Mouse (Mus musculus): ENCODE data around the gene Ccdc189. TPM values are rescaled to one million over a fixed set of nuclear protein-coding genes. Genes with fewer than 3 reads are reported as not detected.
"Not testable (repeated sequence)": the region's sequence is repeated elsewhere in the genome, so short reads cannot be mapped to it uniquely, and the experiment has no call there.

Ccdc189 gene
- polyA plus RNA-seq (2015; fragmentation: Nextera tagmentation; extraction: Ambion mirVana): 5.9 and 6.5 TPM in 2 replicates

DNA sequence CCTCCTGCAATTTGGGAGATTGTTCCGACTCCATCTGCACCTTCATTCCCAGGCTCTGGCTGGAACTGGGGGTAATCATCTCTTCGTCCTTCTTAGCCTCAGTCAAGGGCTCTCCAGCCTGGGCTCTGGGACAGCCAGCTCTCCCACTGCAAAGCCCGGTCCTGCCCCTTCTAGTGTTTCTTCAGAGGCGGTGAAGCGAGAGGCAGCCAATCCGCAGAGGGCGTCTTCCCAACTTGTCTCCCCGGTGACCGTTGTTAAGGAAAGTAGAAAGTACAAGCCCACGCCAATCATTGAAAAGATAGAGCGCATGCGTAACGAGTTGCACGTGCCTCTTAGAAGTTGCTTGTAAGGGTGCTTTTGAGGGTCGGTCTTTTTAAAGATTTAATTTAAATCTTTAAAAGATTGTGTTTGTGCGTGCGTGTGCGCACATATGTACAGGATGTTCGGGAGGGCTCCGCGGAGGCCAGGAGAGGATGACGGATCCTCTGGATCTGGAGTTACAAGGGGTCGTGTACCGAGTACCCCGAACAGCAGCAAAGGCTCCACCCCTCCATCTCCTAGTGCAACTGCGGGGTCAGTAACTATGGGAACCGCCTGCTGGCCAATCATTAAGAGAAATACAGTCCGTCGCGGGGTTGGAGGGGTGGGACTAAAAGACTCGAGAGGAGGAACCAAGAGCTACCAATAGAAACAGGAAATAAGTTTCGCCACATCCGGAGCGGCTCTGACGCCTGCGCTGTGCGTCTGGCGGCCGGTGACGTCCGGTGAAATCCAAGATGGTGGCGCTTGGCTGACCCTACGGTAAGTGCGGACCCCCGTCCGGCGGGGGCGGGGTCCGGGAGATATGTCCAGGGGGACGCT, at the start of gene Ccdc189, which contains the start of gene Rnf40:
TSS of gene Ccdc189 (minus strand) at position 585 of the 861 bp plus-strand sequence.
TSS of gene Rnf40 (plus strand) at position 757 of the 861 bp plus-strand sequence.
- under 1% methylated on average over 50 of the region's 50 CpGs for WGBS (ENCODE audit: insufficient replicate concordance)
- ATAC-seq (ENCODE audit: low read depth): peak; percentile 91
- Histone ChIP-seq H3K4me3 (ENCODE audit: low read depth, low read length) (peak within 1 kb of the TSS; percentile 92), H3K27me3 (ENCODE audit: control insufficient read depth, insufficient read depth, low read depth, low read length) (no peaks in the 10 kb centered on the region), H3K27ac (ENCODE audit: low read length) (peak within 1 kb of the TSS; percentile 72), H3K4me1 (ENCODE audit: control insufficient read depth, low read depth, low read length) (peaks cover 38% of the 10 kb centered on the region), H3K9me3 (replicated peaks; ENCODE audit: control insufficient read depth, low read length) (no peaks in the 10 kb centered on the region), H3K36me3 (ENCODE audit: control insufficient read depth, insufficient read depth) (peaks cover 33% of the 10 kb centered on the region), H3K4me2 (ENCODE audit: low read depth, low read length) (peak within 1 kb of the TSS; percentile 97), H3K9ac (ENCODE audit: low read depth, low read length) (peak within 1 kb of the TSS; percentile 92)

DNA sequence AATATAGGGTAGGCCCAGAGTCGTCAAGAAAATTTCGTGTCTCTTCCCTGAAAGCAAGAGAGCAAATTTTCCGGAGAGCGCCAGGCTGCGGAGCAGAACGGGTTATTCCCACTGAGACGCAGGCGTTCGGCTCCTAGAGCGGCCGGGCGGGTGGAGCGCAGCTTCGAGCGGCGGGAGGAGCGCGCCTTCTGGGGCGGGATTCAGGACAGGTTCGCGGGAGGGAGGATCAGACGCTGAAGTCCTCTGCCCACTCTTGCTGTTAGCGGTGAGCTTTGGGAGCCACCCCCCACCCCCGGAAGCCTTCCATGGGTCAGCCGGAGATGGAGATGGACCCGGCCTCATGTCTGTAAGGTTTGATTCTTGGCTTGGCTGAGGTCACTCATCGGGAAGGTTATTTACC, 48.6 kb upstream of the Ccdc189 start:
- peak; percentile 64 for ATAC-seq (ENCODE audit: low read depth)
- Histone ChIP-seq H3K4me1 (ENCODE audit: control insufficient read depth, low read depth, low read length) (no peaks in the 10 kb centered on the region), H3K9ac (ENCODE audit: low read depth, low read length) (peak overlapping the region; percentile 11; the same call in 1 of the 2 replicates), H3K4me3 (ENCODE audit: low read depth, low read length) (peak overlapping the region; percentile 49), H3K36me3 (ENCODE audit: control insufficient read depth, insufficient read depth) (no peaks in the 10 kb centered on the region), H3K27ac (ENCODE audit: low read length) (no peak overlapping the region), H3K27me3 (ENCODE audit: control insufficient read depth, insufficient read depth, low read depth, low read length) (peaks cover 26% of the 10 kb centered on the region), H3K4me2 (ENCODE audit: low read depth, low read length) (peak overlapping the region; percentile 32), H3K9me3 (replicated peaks; ENCODE audit: control insufficient read depth, low read length) (no peaks in the 10 kb centered on the region)
- 1% methylated on average over 24 of the region's 27 CpGs for WGBS (ENCODE audit: insufficient replicate concordance)

DNA sequence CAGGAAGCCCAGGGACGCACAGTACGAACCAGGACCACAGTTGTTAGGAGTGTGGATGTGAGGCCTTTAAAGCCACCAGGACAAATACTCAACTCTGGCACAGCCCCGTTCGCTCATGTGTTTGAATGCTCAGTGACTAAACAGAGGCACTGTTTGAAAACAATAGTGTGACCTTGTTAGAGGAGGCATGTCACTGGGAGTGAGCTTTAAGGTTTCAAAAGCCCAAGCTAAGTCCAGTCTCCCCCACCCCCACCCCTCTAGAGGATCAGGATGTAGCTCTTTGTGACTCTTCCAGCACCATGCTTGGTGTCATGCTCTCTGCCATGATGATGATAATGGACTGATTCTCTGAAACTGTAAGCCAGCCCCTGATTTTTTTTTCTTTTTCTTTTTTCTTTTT, 43.0 kb upstream of the Ccdc189 start:
- Histone ChIP-seq H3K9ac (ENCODE audit: low read depth, low read length) (no peak overlapping the region), H3K36me3 (ENCODE audit: control insufficient read depth, insufficient read depth) (no peaks in the 10 kb centered on the region), H3K27me3 (ENCODE audit: control insufficient read depth, insufficient read depth, low read depth, low read length) (peaks cover 9% of the 10 kb centered on the region), H3K4me3 (ENCODE audit: low read depth, low read length) (no peak overlapping the region), H3K4me2 (ENCODE audit: low read depth, low read length) (no peak overlapping the region), H3K27ac (ENCODE audit: low read length) (no peak overlapping the region), H3K4me1 (ENCODE audit: control insufficient read depth, low read depth, low read length) (peaks cover 6% of the 10 kb centered on the region), H3K9me3 (replicated peaks; ENCODE audit: control insufficient read depth, low read length) (no peaks in the 10 kb centered on the region)
- WGBS (ENCODE audit: insufficient replicate concordance): 82% methylated on average over 4 of the region's 4 CpGs
- ATAC-seq (ENCODE audit: low read depth): no peak

DNA sequence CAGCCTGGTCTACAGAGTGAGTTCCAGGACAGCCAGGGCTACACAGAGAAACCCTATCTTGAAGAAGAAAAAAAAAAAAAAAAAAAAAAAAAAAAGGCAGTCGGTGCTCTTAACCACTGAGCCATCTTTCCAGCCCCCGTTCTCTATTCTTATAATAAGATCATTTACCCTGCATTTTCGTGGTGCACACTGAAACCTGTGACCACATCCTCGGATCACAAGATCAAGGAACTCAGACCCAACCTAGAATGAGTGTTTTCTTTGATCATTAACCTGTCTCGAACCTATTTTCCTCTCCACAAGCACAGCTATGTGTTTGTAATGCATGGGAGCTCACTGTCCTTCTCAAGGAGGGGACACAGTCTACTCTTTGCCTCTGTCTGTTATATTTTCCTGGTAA, 40.3 kb upstream of the Ccdc189 start:
- no peak for ATAC-seq (ENCODE audit: low read depth)
- H3K36me3 ChIP-seq (ENCODE audit: control insufficient read depth, insufficient read depth): no peaks in the 10 kb centered on the region
- H3K27ac ChIP-seq (ENCODE audit: low read length): no peak overlapping the region
- no peak overlapping the region for H3K4me2 ChIP-seq (ENCODE audit: low read depth, low read length)
- H3K4me3 ChIP-seq (ENCODE audit: low read depth, low read length): no peak overlapping the region
- no peaks in the 10 kb centered on the region; the same call in 1 of the 2 replicates for H3K9me3 ChIP-seq (replicated peaks; ENCODE audit: control insufficient read depth, low read length)
- peaks cover 11% of the 10 kb centered on the region for H3K4me1 ChIP-seq (ENCODE audit: control insufficient read depth, low read depth, low read length)
- H3K9ac ChIP-seq (ENCODE audit: low read depth, low read length): no peak overlapping the region
- 70% methylated on average over 5 of the region's 5 CpGs for WGBS (ENCODE audit: insufficient replicate concordance)
- H3K27me3 ChIP-seq (ENCODE audit: control insufficient read depth, insufficient read depth, low read depth, low read length): no peaks in the 10 kb centered on the region

DNA sequence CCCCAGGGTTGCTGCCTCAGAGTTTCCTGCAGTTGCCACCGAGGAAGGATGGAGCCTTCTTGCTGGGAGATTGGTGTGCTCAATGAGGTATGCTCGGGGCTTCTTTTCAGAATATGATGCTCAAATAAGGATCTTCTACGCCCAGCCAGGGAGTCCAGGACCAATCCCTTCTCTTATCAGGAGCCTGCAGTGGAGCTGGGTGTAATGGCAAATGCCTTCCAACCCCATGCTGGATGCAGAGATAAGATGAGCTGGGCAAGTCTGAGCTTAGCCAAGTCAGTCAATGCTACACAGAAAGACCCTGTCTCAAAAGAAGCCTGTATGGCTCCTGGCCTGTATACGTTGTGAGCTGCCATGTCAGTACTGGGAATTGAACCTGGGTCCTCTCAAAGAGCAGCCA, 38.1 kb upstream of the Ccdc189 start:
- peak overlapping the region; percentile 42 for H3K4me3 ChIP-seq (ENCODE audit: low read depth, low read length)
- no peaks in the 10 kb centered on the region for H3K27me3 ChIP-seq (ENCODE audit: control insufficient read depth, insufficient read depth, low read depth, low read length)
- peak; percentile 100 for ATAC-seq (ENCODE audit: low read depth)
- H3K27ac ChIP-seq (ENCODE audit: low read length): peak overlapping the region; percentile 83
- H3K9ac ChIP-seq (ENCODE audit: low read depth, low read length): peak overlapping the region; percentile 41
- WGBS (ENCODE audit: insufficient replicate concordance): 32% methylated on average over 4 of the region's 4 CpGs
- H3K9me3 ChIP-seq (replicated peaks; ENCODE audit: control insufficient read depth, low read length): no peaks in the 10 kb centered on the region; the same call in 1 of the 2 replicates
- peaks cover 11% of the 10 kb centered on the region for H3K4me1 ChIP-seq (ENCODE audit: control insufficient read depth, low read depth, low read length)
- H3K36me3 ChIP-seq (ENCODE audit: control insufficient read depth, insufficient read depth): no peaks in the 10 kb centered on the region
- H3K4me2 ChIP-seq (ENCODE audit: low read depth, low read length): peak overlapping the region; percentile 65

DNA sequence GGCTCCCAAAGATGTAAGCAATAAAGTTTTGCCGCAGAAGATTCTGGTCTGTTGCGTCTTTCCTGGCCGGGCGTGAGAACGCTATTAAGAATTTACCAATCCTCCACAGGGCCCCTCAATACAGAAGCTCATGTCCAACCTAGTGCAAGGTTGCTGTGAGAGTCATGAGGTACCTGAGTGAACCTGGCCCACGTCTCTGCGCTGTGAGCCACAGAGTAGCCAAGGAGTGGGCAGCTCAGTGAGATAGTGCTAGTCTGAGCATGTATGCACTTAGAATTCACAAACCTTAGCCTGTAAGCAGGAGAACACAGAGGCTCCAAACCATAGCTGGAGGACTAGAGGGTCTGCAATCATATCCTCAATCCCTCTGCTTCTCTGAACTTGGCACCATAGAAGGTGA, 37.6 kb upstream of the Ccdc189 start:
- H3K36me3 ChIP-seq (ENCODE audit: control insufficient read depth, insufficient read depth): no peaks in the 10 kb centered on the region
- ATAC-seq (ENCODE audit: low read depth): no peak
- H3K4me2 ChIP-seq (ENCODE audit: low read depth, low read length): peak overlapping the region; percentile 65
- 95% methylated on average over 7 of the region's 7 CpGs for WGBS (ENCODE audit: insufficient replicate concordance)
- H3K9me3 ChIP-seq (replicated peaks; ENCODE audit: control insufficient read depth, low read length): no peaks in the 10 kb centered on the region; the same call in 1 of the 2 replicates
- peaks cover 11% of the 10 kb centered on the region for H3K4me1 ChIP-seq (ENCODE audit: control insufficient read depth, low read depth, low read length)
- peak overlapping the region; percentile 42 for H3K4me3 ChIP-seq (ENCODE audit: low read depth, low read length)
- no peaks in the 10 kb centered on the region for H3K27me3 ChIP-seq (ENCODE audit: control insufficient read depth, insufficient read depth, low read depth, low read length)
- H3K9ac ChIP-seq (ENCODE audit: low read depth, low read length): peak overlapping the region; percentile 41
- H3K27ac ChIP-seq (ENCODE audit: low read length): peak overlapping the region; percentile 83

DNA sequence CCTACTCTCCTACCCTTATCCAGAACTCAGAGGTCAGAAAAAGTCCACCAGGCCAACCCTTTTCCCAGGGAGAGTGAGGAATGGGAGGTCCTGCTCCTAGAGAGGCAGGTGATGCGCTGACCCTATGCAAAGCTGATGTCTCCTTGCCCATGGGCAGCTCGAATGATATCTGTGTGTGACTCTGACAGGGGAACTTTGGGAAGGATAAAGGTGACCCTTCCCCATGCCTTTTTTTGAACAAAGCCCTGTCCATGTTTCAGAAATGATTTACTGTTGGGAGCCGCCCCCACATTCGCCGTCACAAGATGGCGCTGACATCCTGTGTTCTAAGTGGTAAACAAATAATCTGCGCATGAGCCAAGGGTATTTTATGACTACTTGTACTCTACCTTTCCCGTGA, 30.0 kb upstream of the Ccdc189 start:
- H3K27ac ChIP-seq (ENCODE audit: low read length); H3K4me2 ChIP-seq (ENCODE audit: low read depth, low read length); H3K36me3 ChIP-seq (ENCODE audit: control insufficient read depth, insufficient read depth); H3K4me3 ChIP-seq (ENCODE audit: low read depth, low read length); ATAC-seq (ENCODE audit: low read depth); H3K9me3 ChIP-seq (replicated peaks; ENCODE audit: control insufficient read depth, low read length); H3K9ac ChIP-seq (ENCODE audit: low read depth, low read length): not testable (repeated sequence)
- peaks cover 14% of the 10 kb centered on the region for H3K27me3 ChIP-seq (ENCODE audit: control insufficient read depth, insufficient read depth, low read depth, low read length)
- 76% methylated on average over 7 of the region's 8 CpGs for whole genome bisulfite sequencing (ENCODE audit: insufficient replicate concordance)
- peaks cover 10% of the 10 kb centered on the region for H3K4me1 ChIP-seq (ENCODE audit: control insufficient read depth, low read depth, low read length)

DNA sequence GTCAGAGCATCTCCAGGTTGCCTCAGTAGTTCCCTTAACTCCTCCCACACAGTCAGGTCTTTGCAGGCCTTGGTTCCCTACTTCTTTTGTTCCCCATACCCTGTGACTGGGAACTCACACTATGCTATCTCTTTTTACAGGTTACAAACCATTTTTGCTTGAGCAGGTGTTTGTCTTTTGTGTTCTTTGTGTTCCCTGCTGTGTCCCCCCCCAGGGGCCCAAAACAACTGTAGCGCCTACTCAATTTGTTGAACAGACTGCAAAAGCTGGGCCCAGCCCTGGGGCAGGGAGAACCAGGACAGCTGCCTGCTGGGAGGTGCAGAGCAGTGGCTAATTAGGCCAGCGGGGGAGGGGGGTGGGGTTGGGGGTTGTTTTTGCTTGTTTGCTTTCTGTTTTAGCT, 29.6 kb upstream of the Ccdc189 start:
- Histone ChIP-seq H3K27me3 (ENCODE audit: control insufficient read depth, insufficient read depth, low read depth, low read length) (peaks cover 14% of the 10 kb centered on the region), H3K27ac (ENCODE audit: low read length) (no peak overlapping the region), H3K4me2 (ENCODE audit: low read depth, low read length) (no peak overlapping the region), H3K9ac (ENCODE audit: low read depth, low read length) (no peak overlapping the region), H3K4me1 (ENCODE audit: control insufficient read depth, low read depth, low read length) (peaks cover 10% of the 10 kb centered on the region), H3K9me3 (replicated peaks; ENCODE audit: control insufficient read depth, low read length) (no peaks in the 10 kb centered on the region), H3K36me3 (ENCODE audit: control insufficient read depth, insufficient read depth) (no peaks in the 10 kb centered on the region), H3K4me3 (ENCODE audit: low read depth, low read length) (no peak overlapping the region)
- WGBS (ENCODE audit: insufficient replicate concordance): 82% methylated on average over 2 of the region's 2 CpGs
- no peak for ATAC-seq (ENCODE audit: low read depth)

DNA sequence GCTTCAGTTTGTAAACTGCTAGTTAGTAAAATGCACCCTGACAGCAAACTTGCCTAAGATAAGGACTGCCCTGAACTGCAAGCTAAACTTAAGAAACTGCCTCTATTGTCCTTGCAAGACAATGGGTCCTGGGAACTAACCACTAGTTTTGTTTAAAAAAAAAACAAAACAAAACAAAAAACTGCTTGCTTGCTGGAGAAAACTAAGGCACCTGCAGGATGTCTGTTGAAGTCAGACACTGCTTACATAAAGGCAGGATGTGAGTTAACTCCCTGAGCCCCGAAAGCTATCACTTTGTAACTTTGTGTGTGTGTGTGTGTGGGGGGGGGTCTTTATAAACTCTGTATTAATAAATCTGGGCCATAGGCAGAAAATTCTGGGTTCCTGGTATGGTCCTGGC, 28.5 kb upstream of the Ccdc189 start:
- Histone ChIP-seq H3K4me1 (ENCODE audit: control insufficient read depth, low read depth, low read length) (peaks cover 10% of the 10 kb centered on the region), H3K36me3 (ENCODE audit: control insufficient read depth, insufficient read depth) (peaks cover 4% of the 10 kb centered on the region), H3K27me3 (ENCODE audit: control insufficient read depth, insufficient read depth, low read depth, low read length) (peaks cover 14% of the 10 kb centered on the region), H3K27ac (ENCODE audit: low read length) (no peak overlapping the region), H3K4me2 (ENCODE audit: low read depth, low read length) (no peak overlapping the region), H3K9ac (ENCODE audit: low read depth, low read length) (no peak overlapping the region), H3K9me3 (replicated peaks; ENCODE audit: control insufficient read depth, low read length) (no peaks in the 10 kb centered on the region), H3K4me3 (ENCODE audit: low read depth, low read length) (no peak overlapping the region)
- WGBS (ENCODE audit: insufficient replicate concordance): 42% methylated on average over 1 of the region's 1 CpGs
- no peak for ATAC-seq (ENCODE audit: low read depth)
